ENCODE assay signal across 9 mouse cellular contexts in genomic region chr11:29839781-29840180, GRCm38 (mm10). TPM values are rescaled to one million over a fixed set of nuclear protein-coding genes. Genes with fewer than 3 reads are reported as not detected.
DNase-seq lines count a peak whose midpoint lies in the region; ATAC-seq lines count a peak whose summit lies in the region.
"Had no signal": no experiment of that assay in that cellular context is flagged by ENCODE, and none has a peak within 500 bp of the region (broad histone marks: within the 10 kb centered on the region; RNA-seq: fewer than 3 reads in every experiment).

No protein-coding gene starts in this region.

- no peak overlapping the region for H3K27ac ChIP-seq in embryonic facial prominence, embryonic 11.5 days (replicated peaks; ENCODE audit: low read depth, low read length)
- no peak overlapping the region for H3K27ac ChIP-seq in embryonic facial prominence, embryonic 10.5 days (replicated peaks)
- H3K27ac ChIP-seq in lung, embryonic 15.5 days = no peak overlapping the region

- H3K27me3 ChIP-seq in embryonic facial prominence, embryonic 11.5 days (ENCODE audit: control insufficient read depth, insufficient read depth, low read length) = no peaks in the 10 kb centered on the region
- H3K27me3 ChIP-seq in embryonic facial prominence, embryonic 10.5 days (replicated peaks; ENCODE audit: low read depth, poor library complexity, severe bottlenecking) = no peaks in the 10 kb centered on the region
- no peaks in the 10 kb centered on the region for H3K27me3 ChIP-seq in lung, embryonic 15.5 days

- intact Hi-C loops in heart, postnatal 10 days (cut with DNase I) = no loop called here

- no peaks in the 10 kb centered on the region for H3K9me3 ChIP-seq in embryonic facial prominence, embryonic 11.5 days (replicated peaks; ENCODE audit: control insufficient read depth, low read length)
- H3K9me3 ChIP-seq in embryonic facial prominence, embryonic 10.5 days = no peaks in the 10 kb centered on the region
- H3K9me3 ChIP-seq in lung, embryonic 15.5 days = no peaks in the 10 kb centered on the region

- no peak overlapping the region for H3K4me3 ChIP-seq in embryonic facial prominence, embryonic 11.5 days (ENCODE audit: low read depth, low read length)
- H3K4me3 ChIP-seq in embryonic facial prominence, embryonic 10.5 days = no peak overlapping the region
- H3K4me3 ChIP-seq in lung, embryonic 15.5 days = no peak overlapping the region
- H3K4me3 ChIP-seq: erythroblast, embryonic 14.5 days had no signal

- no peaks in the 10 kb centered on the region for H3K36me3 ChIP-seq in embryonic facial prominence, embryonic 11.5 days (replicated peaks; ENCODE audit: control insufficient read depth, insufficient read depth, low read depth, low read length)
- H3K36me3 ChIP-seq in embryonic facial prominence, embryonic 10.5 days (replicated peaks) = no peaks in the 10 kb centered on the region
- H3K36me3 ChIP-seq in lung, embryonic 15.5 days = no peaks in the 10 kb centered on the region

- no peaks in the 10 kb centered on the region for H3K4me1 ChIP-seq in embryonic facial prominence, embryonic 11.5 days (ENCODE audit: control insufficient read depth, insufficient read depth, low read length)
- H3K4me1 ChIP-seq in embryonic facial prominence, embryonic 10.5 days = no peaks in the 10 kb centered on the region
- H3K4me1 ChIP-seq in lung, embryonic 15.5 days = no peaks in the 10 kb centered on the region

- peak; percentile 32 for DNase-seq in embryonic facial prominence, embryonic 11.5 days (ENCODE audit: low spot score)
- no peak for DNase-seq in embryonic facial prominence, embryonic 10.5 days (ENCODE audit: low spot score)
- peak; percentile 39 for DNase-seq in adrenal gland, postnatal 14 days
- peak; percentile 82 to 87 for DNase-seq in heart, postnatal 10 days
- no peak for DNase-seq in ovary, adult 18-20 months (ENCODE audit: low spot score)
- no peak for DNase-seq in urinary bladder, adult 2 months (ENCODE audit: low spot score)
- DNase-seq in frontal cortex, postnatal 25 days (ENCODE audit: low spot score in 2 of 2) = no peak

- no peak overlapping the region for H3K4me2 ChIP-seq in embryonic facial prominence, embryonic 11.5 days (ENCODE audit: low read depth, low read length)
- no peak overlapping the region for H3K4me2 ChIP-seq in lung, embryonic 15.5 days

- 58% methylated on average over 3 of the region's 3 CpGs for WGBS in embryonic facial prominence, embryonic 11.5 days
- 78% methylated on average over 3 of the region's 3 CpGs for WGBS in embryonic facial prominence, embryonic 10.5 days
- WGBS in lung, embryonic 15.5 days = 26% methylated on average over 3 of the region's 3 CpGs

- no peak for ATAC-seq in embryonic facial prominence, embryonic 11.5 days (replicated peaks; ENCODE audit: insufficient number of reproducible peaks, low FRiP score, low TSS enrichment, low read depth)
- peak; percentile 64 for ATAC-seq in lung, embryonic 15.5 days (ENCODE audit: borderline replicate concordance, extremely low read depth, low FRiP score, low TSS enrichment)

- H3K9ac ChIP-seq in embryonic facial prominence, embryonic 11.5 days (replicated peaks; ENCODE audit: low read length) = no peak overlapping the region
- H3K9ac ChIP-seq in lung, embryonic 15.5 days = no peak overlapping the region

RNA-seq across cellular contexts. Expression of gene 4931440F15Rik, which starts 14.3 kb away (rescaled TPM):
- 0.06 and 0.10 TPM in 2 replicates for polyA plus RNA-seq in embryonic facial prominence, embryonic 11.5 days (2014; fragmentation: Nextera tagmentation; extraction: Ambion mirVana)
- polyA plus RNA-seq in embryonic facial prominence, embryonic 10.5 days (2016; fragmentation: Nextera tagmentation; extraction: Ambion mirVana) = 0.15 TPM in 2 replicates
- 0.53 and 0.56 TPM in 2 replicates for total RNA-seq in adrenal gland, postnatal 14 days (2021)
- 1 to 10 TPM; 1.5 to 1.8 TPM for total RNA-seq in heart, postnatal 10 days (2021)
- polyA plus RNA-seq in lung, embryonic 15.5 days (2015; fragmentation: Nextera tagmentation; extraction: Ambion mirVana) = 0.11 and 0.14 TPM in 2 replicates
- 0.04 and 0.15 TPM in 2 replicates for polyA plus RNA-seq in urinary bladder, adult 2 months (2012; rRNA removed)
- polyA plus RNA-seq: erythroblast, embryonic 14.5 days had no signal

Comparison
In these comparisons a context has a peak if more than half of its experiments do, and no peak if none do; other contexts are left out.
1. DNase-seq: peak in embryonic facial prominence, embryonic 11.5 days (single experiment), adrenal gland, postnatal 14 days (single experiment) and heart, postnatal 10 days (2 of 2); none in embryonic facial prominence, embryonic 10.5 days (single experiment), ovary, adult 18-20 months (single experiment), urinary bladder, adult 2 months (single experiment) and frontal cortex, postnatal 25 days (0 of 2).